Mouse (Mus musculus): Measurements from ENCODE around the gene Agbl4.

The Agbl4 gene

DNA sequence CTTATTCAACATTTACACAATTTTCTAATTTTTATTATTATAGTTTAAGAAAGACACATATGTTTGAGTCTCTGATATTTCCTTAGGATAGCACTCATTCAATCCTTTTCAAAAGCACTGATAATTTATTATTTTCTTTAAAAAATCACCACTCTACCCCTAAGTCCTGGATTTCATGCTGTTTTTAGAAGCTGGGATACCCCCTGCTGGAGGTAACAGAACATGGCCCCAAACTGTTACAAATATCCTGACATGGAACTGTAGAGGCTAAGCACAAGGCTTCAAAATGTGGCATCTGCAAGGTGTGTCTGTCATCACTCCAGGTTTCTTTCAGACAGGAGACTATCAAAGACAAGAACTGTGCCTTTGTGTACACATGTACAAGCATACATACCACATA is 859.5 kb downstream of the Agbl4 start:
- DNase-seq (ENCODE audit: low read depth, low spot score), result no peak

DNA sequence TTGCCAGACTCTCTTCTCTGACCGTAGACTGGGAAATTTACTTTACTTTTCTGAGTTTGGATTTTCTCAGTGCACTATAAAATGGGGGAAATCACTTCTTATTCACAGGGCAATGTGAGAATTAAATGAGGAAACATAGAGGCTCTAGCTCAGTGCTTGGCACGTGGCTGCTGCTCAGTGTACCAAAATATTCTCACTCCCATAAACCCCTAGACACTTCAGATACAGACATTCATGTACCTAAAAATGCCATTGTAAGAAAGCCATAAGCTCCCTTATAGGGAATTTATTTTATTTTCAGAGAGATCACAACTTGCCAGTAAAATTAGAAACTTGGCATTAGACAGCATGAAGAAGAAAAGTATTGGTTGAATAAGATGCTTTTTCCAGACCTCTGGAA is 883.5 kb downstream of the Agbl4 start:
- DNase-seq (ENCODE audit: low read depth, low spot score), result no peak

DNA sequence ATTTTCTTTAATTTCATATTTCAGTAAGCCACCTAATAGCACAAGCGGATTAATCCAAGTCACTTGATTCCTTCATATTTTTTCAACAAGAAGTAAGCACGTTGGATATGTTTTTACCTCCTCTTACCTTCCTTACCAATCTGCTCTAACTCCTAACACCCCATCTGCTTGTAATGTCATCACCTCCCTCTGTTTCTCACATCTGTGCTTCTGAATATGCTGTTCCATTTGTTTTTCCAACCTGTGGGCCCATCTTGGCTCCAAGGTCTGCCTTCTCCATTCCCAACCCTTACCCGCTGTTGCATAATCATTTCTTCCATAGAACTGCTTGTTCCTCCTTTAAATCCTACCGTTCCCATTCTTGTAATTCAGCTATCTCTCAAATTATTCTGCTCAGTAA is 884.4 kb downstream of the Agbl4 start:
- DNase-seq (ENCODE audit: low read depth, low spot score), result no peak

DNA sequence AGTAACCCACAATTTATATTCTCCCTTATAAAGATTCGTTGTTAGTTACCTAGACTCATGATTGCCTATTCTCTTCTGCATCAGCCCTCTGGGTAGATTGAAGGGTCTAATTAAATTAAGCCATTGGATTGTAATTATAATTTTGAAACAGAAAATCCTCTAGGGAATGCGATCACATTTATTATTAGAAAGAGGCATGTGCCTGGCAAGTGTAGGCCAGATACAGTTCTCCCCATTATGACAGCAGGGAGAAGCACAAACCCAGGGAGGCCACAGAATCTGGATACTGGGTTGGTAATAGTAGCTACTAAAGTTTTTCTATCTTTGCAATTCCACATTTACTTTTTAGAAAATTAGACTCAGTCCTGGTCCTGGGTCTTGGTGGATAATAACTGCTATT is 887.2 kb downstream of the Agbl4 start:
- no peak for DNase-seq (ENCODE audit: low read depth, low spot score)

DNA sequence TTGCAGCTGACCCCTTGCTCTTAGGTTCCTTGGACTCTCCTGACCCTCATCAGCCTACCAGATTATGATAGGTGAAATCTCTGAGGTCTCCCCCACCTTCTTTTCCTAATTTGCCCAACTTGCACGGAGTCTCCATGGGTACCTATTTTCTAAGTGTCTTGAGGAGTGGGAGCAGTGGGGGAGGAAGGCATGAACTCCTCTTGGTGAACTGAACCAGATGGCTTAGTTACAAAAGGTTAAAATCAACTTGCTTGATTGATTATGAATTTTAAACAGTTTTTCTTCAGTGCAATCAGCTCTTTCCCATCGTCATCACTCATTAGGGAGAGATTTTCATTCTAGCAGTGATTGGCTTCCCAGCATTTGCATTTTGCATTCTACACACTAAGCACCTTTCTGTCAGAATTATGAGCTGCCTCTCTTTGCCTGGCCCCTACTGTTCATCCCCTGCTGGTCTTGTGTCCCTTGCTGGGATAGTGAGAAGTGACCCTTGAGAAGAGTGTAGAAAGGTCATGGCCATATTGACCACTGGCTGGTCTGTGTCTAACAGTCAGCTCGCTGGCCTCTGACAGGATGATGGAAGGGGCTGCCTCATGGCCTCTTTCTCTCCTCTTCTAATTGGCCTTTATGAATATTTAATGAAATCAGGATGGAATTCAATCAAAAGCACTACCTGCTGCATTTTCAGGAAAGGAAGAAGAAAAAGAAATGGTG is 897.2 kb downstream of the Agbl4 start:
- DNase-seq (ENCODE audit: low read depth, low spot score), result no peak

DNA sequence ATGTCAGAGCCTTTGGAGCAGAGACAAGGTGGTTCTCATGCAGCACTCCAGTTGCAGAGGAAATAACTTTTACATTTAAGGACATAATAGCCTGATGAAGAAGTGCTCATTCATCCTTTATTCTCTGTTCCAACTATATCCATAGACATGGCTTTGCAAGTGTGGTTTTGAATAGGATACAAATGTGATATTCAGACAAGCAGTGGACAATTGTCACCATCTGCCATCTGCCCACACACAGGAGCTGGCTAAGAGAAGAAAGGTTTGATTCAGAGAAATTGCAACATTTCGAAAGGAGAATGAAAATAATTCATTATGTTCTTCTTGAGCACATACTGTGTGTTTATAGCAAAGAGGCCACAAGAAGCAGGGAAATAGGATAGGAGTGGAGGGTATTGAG is 909.1 kb downstream of the Agbl4 start:
- DNase-seq (ENCODE audit: low read depth, low spot score), result no peak

DNA sequence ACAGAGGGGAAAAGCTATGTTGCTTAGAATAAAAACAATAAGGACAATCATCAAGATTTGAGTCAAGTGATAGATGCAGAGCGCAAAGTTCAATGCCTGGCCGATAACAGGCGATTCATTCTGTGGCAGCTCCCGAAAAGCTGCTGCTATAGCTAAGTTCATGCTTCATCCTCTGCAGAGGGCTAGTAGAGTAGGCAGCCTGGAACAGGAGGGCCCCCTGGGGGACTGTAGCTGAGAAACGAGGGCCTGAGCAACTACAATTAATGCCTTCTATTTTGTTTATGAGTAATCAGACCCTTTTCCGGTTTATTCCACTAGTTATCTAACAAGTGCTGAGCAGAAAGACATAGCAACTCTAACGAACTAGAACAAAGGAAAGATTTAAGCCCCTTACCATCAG is 909.7 kb downstream of the Agbl4 start:
- DNase-seq (ENCODE audit: low read depth, low spot score), result no peak

DNA sequence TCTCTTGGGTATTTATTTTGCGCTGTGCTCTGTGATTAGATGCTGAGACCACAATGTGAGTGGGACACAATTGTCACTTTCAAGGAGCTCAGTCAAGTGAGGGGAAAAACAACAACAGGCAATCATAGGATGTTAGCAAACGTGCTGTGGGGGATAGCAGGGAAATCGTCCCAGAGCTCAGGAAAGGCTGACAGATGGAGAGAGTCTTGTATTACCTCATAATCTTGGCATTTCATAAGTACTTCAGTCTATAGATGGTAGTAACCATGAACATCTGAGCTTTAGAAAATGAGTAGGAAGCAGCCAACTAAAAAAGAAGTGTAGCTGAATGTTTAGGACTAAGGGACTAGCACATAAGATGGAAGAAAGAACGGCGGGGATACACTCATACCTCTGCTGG is 910.2 kb downstream of the Agbl4 start:
- DNase-seq (ENCODE audit: low read depth, low spot score), result no peak

DNA sequence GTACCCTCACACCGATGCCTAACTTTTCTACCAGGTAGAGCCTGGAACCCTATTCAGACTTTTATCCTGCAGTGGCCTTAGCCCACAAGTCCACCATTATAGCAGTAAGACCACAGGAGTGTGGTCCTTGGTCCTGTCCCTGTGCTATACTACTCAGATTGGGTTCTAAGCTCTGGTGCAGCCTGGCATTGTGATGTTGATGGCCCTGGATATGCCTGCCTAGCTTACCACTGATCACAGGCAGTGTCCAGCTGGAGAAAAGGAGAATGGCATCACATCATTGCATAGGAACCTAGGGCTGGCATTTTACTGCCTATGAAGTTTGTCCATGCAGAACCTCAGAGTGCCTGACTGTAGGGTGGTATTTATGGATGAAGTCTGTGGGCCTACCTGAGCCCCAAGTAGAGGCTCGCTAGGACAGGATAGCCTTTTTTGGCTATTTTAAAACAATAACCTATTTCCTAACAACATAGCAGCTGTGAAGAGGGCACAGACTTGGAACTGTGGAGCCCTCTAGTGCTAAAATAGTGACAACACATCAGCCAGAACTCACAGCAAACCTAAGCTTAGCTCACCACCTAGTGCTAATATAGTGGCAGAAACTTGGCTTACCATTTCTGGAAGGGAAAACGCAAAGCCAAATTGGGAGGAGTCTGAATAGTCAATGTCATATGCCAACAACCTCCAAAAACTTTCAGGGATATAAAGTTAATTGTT is 911.3 kb downstream of the Agbl4 start:
- no peak for DNase-seq (ENCODE audit: low read depth, low spot score)

DNA sequence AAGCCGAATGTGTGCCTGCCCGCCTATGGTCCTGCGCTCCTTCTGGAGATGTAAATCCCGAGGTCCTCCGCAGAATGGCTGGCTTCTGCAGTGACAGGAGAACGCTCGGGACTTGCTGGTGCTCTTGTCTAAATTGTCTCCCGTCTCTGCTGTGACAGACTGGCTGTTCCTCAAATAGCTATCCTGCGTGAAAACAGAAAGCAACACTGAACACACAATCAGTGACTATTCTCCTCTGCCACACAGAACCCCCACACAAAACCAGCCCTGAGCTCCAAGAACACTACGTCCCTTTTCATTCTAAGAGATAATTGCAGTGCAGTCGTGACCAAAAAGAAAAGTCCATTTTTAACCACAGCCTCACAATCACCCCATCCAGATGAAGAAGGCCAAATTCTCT is 929.6 kb downstream of the Agbl4 start:
- no peak for DNase-seq (ENCODE audit: low read depth, low spot score)

DNA sequence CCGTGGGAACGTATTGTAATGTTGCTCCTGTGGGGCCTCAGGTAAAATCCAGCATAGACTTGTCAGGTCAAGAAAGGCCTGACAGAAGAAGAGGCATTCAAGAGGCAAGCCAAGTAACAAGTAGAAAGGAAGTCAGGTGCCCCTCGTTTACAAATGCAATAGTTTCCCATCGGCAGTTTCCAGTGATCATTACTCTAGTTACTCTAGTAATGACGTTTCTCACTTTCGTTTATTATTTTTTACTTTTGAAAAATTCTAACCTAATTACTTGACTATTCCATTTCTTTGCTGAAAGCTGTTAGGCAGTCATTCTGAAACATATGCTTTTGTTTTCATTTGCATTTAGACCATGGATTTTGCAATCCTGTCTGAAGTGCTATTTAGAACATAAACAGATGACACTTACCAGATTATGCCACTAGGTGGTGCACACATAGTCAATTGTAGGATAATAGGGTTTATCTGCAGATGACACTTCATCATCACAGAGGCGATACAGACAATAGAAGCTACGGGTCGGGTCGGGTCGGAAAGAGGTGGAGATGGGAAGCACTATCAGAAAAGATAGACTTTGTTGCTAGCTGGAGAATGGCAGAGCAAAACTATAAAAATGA is 930.4 kb downstream of the Agbl4 start:
- DNase-seq (ENCODE audit: low read depth, low spot score), result no peak

DNA sequence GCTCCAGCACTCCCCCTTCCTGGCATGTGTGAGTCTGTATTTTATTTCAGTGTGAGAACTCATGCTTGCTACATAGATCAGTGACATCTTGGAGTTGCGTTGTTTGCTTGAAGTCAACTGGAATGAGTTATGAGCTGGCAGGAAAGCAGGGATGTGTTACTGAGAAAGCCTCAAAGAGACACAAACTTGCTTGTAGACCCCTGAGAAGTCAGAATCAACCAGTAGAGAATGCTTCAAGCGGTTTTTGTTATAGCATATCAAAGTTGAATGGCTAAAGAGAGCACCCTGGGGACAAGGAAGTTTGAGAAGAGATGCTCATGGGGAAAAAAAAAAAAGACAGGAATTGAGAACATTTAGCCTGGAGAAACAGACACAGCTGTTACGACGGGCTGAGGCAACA is 932.0 kb downstream of the Agbl4 start:
- DNase-seq (ENCODE audit: low read depth, low spot score), result no peak

DNA sequence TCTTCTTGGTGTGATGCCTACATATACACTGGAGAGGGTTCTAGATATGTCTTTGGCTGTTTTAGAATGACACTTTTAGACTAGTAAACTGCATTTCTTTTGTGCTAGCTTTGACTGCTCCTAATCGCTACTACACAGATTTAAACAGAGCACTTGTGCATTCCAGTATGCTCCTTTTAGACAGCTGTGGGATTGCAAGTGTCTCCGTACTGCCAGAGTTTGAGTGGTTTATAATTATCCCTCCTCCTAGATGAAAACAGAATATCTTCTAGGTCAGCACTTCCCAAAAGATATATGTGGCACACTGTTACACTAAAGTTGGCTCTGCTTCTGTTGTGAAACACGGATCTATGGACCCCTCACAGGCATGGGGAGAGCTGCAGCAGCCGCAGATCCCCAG is 935.4 kb downstream of the Agbl4 start:
- no peak for DNase-seq (ENCODE audit: low read depth, low spot score)

DNA sequence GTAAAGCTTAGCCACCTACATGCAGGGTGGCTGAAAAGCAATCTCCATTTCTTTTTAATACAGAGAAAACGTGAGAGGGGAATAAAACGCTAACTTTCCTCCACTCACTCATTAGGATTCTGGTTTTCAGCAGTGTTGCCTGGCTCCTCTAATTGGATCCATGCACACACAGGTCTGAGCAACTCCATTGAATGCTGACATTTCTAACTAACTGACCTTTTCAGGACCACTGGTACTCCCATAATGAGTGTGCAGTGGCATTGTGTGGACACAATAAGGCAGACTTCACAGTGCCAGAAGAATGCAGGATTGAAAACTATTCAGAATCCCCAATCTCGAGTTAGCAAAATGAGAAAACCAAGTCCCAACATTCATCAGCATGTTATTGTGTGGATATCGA is 952.5 kb downstream of the Agbl4 start:
- no peak for DNase-seq (ENCODE audit: low read depth, low spot score)

DNA sequence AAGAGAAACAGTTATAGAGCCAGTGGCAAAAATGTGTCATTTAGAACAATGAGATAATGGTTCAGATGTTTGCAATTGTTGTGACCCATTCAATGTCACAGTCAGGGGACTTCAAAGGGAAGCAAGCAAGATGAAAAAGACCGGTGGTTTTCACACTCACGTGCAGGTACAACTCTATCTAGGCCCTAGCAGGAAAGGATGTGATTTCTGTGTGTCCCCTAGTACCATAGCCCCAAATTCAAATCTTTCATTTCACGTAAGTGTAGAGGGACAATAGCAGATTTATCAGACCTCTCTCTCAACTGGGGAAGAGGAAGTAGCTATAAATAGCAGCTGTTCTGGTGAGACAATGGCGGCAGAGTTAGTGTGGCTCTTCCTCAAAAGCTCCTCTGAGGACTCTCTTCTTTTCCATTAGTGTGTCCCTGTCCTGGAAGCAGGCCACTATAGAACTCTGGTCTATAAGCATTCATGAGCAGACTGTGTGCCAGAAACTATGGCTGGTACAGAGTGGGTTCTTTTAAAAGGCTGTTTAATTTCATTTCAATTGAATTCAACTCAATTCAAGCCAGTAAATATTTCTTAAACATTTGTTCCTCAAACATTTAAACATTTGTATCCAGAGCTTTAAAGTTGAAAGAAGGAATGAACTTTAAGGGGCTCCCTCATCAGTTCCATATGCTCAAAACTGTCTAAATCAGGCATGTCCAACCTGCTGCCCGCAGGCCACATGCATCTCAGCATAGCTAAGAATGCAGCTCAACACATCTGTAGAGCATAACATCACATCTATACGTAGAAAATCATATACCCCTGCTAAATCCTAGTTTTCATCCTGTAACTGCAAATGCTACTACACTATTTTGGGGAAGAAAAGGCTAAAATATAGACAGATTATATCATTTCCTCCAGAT is 953.4 kb downstream of the Agbl4 start:
- no peak for DNase-seq (ENCODE audit: low read depth, low spot score)

DNA sequence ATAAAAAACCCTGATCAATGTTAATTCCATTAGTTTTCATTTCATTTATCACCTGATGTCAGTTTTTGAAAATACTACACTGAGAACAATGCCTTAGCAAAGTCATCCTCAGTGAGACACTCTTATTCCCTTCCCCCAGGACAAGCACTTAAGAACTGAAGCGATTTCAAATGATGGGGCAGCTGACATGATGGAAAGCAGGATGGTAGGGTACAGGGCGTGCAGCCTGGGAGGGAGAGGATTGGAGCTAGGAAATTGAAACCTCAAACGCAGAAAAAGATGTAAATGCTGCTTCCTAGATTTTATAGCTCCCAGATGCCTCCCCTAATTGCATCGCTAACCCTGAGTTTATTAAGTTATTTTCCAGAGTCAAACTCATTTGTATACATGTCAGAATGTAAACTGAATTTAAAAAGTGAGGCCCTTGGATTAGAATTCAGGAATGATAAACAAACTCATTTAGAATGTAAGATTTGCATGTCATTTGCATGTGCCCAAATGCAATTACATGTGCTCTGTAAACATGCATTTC is 959.2 kb downstream of the Agbl4 start:
- no peak for DNase-seq (ENCODE audit: low read depth, low spot score)

DNA sequence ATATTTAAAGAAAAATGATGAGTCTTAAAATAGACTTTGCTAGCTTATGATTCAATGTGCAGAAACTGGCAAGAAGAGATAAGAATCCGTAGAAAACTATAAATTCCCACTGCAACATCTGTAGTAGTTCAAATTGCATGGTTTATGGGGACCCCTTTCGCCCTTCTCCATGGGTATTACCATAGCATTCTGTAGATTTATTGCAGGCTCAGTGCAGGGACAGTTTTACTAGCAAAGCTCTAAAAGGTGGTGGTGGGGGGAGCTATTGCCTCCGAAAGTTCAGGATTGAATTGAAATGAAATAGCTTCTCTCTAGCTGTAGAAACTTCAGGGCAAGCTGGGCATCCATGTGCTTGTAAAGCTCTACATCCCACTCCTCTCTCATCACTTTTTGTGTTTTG is 959.7 kb downstream of the Agbl4 start:
- DNase-seq (ENCODE audit: low read depth, low spot score), result no peak

DNA sequence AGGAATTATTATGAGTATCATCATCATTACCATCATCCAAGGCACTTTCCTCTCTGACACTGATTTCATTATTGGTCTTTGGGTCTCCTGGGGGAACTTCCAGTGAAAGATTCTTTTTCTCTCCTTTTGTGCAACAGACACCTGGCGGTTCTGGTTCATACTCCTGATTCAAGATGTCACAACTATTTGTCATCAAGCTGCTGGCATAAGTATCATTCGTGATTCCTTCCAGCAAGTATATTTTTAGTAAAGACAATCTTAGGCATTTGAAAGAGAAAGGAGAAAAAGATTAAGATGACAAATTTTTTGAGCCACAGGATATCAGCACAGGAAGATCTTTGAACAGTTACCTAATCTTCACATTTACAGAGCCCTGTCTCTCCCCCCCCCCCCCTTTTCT is 966.7 kb downstream of the Agbl4 start:
- no peak for DNase-seq (ENCODE audit: low read depth, low spot score)

DNA sequence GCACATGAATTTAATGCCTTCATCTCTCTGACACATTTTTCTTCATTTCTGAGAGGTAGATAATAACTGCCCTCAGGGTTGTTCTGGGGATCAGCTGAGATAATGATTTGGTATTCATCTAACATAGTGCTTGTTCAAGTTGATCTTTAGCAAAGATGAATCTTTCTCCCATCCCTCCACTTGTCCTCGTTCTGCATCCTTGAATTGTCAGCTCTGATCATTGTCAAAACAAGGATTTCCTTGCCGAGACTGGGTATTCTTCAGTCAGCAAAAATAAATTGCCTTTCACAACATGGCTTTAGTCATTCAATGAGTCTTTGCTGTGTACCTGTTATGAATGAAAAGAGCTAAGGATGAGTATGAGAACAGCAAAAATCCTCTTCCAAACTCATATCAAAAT is 970.3 kb downstream of the Agbl4 start:
- no peak for DNase-seq (ENCODE audit: low read depth, low spot score)

DNA sequence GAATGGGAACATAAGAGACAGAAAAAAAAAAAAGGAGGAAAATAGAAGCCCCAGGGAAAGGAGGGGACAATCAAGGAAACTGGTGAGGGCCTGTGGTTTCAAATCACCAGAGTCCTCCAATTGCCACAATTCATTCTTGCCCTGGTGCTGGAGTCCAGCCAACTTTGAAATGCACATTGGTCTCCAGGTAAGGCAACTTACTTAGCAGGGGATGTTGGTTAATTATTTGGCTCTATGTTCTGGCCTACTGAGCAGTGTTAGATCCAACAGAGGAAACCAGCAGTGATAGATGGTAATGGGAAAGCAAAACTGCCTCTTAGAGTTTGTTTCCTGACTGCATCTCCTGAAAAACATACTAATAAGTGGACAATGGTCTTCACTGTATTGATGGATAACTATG is 979.7 kb downstream of the Agbl4 start:
- no peak for DNase-seq (ENCODE audit: low read depth, low spot score)

DNA sequence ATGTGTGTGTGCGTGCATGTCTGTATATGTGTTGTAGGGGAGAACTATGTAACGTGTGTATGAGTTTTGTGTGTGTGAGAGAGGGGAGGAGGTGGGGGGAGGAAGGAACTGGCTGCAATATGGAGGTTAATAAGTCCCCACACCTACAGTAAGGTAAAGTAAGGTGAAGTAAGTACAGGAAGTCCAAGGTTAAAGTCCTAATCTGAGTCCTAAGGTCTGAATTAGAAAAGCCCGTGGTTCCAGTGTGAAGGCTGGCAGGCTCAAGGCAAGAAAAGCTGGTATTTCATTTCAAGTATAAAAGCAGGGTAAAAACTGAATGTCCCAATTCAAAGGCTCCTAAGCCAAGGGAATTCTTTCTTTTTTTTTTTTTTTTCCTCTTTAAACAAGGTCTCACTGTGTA is 980.6 kb downstream of the Agbl4 start:
- no peak for DNase-seq (ENCODE audit: low read depth, low spot score)

DNA sequence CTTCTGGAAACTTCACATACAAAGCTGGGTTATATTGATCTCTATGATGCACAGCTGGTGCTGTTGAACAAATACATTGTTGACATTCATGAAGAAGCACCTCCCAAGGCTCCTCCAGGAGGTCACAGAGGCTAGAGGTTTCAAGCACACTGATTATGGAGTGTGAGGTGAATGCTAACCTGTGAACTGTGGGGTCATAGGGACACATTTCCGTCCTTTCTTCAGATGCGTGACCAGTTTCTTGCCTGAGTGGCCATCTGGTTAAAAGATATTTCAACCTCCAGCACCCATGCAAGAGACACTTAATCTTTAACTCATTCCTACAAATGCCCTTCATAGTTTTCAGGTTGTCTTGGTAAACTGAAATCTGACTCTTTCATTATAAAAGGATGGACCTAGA is 985.6 kb downstream of the Agbl4 start:
- no peak for DNase-seq (ENCODE audit: low read depth, low spot score)

Data from brain, embryonic 18.5 days (tissue).